Mouse (Mus musculus) adrenal gland, adult 10 weeks (tissue): ENCODE measurements around the gene Anxa3. TPM values are rescaled to one million over a fixed set of nuclear protein-coding genes. Genes with fewer than 3 reads are reported as not detected.

ENCODE experiments used
- polyA plus RNA-seq: library from polyadenylated mRNA; stranded (reverse); fragments of 350-450 nt; fragmentation: Illumina TruSeq; extraction: RNeasy Lipid Tissue Mini Kit (QIAGEN cat#74804); gene quantifications from one replicate; pipeline ENCODE4 v1.2.3, GENCODE M21; 2014; ENCODE audit warnings: low read depth, low replicate concordance

Anxa3 gene
- 51.7 TPM for polyA plus RNA-seq

DNA sequence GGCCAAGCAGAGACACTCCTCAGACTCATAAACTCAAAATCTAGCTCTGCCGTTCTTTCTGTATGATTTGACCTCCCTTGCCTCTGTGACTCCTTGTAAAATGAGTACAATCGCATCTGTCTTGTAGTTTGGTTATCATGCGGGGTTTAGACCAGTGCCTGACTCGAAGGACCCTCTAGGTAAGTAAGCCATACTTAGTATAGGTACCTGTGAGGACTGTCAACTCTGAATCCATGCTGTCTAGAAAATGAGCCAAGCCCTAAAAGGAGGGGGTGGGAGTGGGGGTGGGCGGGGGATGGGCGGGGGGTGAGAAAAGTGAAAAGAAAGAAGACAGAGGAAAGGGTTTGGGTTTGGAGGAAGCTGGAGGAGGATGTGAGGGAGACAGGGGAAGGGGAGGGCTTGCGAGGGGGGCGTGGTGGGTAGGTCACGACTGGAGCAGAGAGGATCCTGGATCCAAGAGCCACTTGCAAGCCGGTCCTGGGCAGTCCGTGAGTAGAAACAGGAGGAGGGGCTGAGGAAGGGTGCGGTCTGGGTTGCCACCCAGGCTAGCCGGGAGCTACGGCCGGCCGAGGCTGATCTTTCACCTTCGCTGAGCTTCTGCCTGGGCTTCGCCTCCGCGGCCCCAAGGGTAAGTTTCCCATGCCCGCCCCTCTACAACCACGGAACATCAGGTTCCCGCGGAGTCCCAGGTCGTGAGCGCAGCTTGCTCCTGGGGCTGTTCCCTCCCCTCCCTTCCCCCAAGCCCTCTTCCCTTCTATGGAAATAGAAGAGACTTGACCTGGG, at the start of gene Anxa3:
Gene Anxa3 (plus strand): TSS at position 404 of the 783 bp plus-strand sequence.

Other genes with a start within 250 kb of the Anxa3 start
- gene Bmp2k, start 204.3 kb downstream of the Anxa3 start, polyA plus RNA-seq = 35.2 TPM